ENCODE assay signal across 20 mouse cellular contexts in genomic region chr15:74461935-74462334, GRCm38 (mm10).
A peak's percentile ranks its signal among the peaks of the same experiment; 100 is the strongest.
DNase-seq lines count a peak whose midpoint lies in the region; ATAC-seq and TF ChIP-seq lines count a peak whose summit lies in the region.
"Had no signal": no experiment of that assay in that cellular context is flagged by ENCODE, and none has a peak within 500 bp of the region (broad histone marks: within the 10 kb centered on the region; RNA-seq: fewer than 3 reads in every experiment).

No protein-coding gene starts in this region.

- no peaks in the 10 kb centered on the region for H3K36me3 ChIP-seq in embryonic facial prominence, embryonic 11.5 days (replicated peaks; ENCODE audit: control insufficient read depth, insufficient read depth, low read depth, low read length)
- no peaks in the 10 kb centered on the region for H3K36me3 ChIP-seq in embryonic facial prominence, embryonic 10.5 days (replicated peaks)
- H3K36me3 ChIP-seq in limb, embryonic 10.5 days, result no peaks in the 10 kb centered on the region
- H3K36me3 ChIP-seq in liver, postnatal 0 days (replicated peaks; ENCODE audit: insufficient read depth, low read length), result no peaks in the 10 kb centered on the region
- H3K36me3 ChIP-seq: embryonic facial prominence, embryonic 12.5 days; forebrain, embryonic 10.5 days; forebrain, embryonic 12.5 days had no signal

- 0 out of 2 replicates have a peak, but pooled peaks have one; percentile 34 for ATAC-seq in embryonic facial prominence, embryonic 11.5 days (replicated peaks; ENCODE audit: insufficient number of reproducible peaks, low FRiP score, low TSS enrichment, low read depth)
- ATAC-seq in erythroid progenitor cell, adult 5-6 weeks (replicated peaks; ENCODE audit: low FRiP score, poor library complexity, severe bottlenecking), result peak; percentile 46; the same call in 1 of the 2 replicates
- ATAC-seq in liver, postnatal 0 days, result no peak
- ATAC-seq: forebrain, embryonic 14.5 days; forebrain, embryonic 16.5 days had no signal

- no peaks in the 10 kb centered on the region for H3K4me1 ChIP-seq in embryonic facial prominence, embryonic 11.5 days (ENCODE audit: control insufficient read depth, insufficient read depth, low read length)
- H3K4me1 ChIP-seq in embryonic facial prominence, embryonic 10.5 days, result peaks cover 14% of the 10 kb centered on the region; the same call in 1 of the 2 replicates
- H3K4me1 ChIP-seq in limb, embryonic 10.5 days, result peaks cover 16% of the 10 kb centered on the region
- H3K4me1 ChIP-seq in liver, postnatal 0 days (ENCODE audit: insufficient read depth), result no peaks in the 10 kb centered on the region
- H3K4me1 ChIP-seq: embryonic facial prominence, embryonic 12.5 days; forebrain, embryonic 10.5 days; forebrain, embryonic 12.5 days had no signal

- no peak for TF ChIP-seq CTCF in liver, postnatal 0 days (IDR thresholded peaks at IDR 0.05; ENCODE audit: low read depth)

- no peaks in the 10 kb centered on the region for H3K27me3 ChIP-seq in embryonic facial prominence, embryonic 11.5 days (ENCODE audit: control insufficient read depth, insufficient read depth, low read length)
- no peaks in the 10 kb centered on the region for H3K27me3 ChIP-seq in embryonic facial prominence, embryonic 10.5 days (replicated peaks; ENCODE audit: low read depth, poor library complexity, severe bottlenecking)
- H3K27me3 ChIP-seq in limb, embryonic 10.5 days (ENCODE audit: low read depth, poor library complexity, severe bottlenecking), result no peaks in the 10 kb centered on the region
- H3K27me3 ChIP-seq in liver, postnatal 0 days (ENCODE audit: insufficient read depth, low read length), result no peaks in the 10 kb centered on the region
- H3K27me3 ChIP-seq: embryonic facial prominence, embryonic 12.5 days; forebrain, embryonic 12.5 days had no signal

- H3K9me3 ChIP-seq in embryonic facial prominence, embryonic 11.5 days (replicated peaks; ENCODE audit: control insufficient read depth, low read length), result no peaks in the 10 kb centered on the region
- H3K9me3 ChIP-seq in embryonic facial prominence, embryonic 10.5 days, result no peaks in the 10 kb centered on the region
- no peaks in the 10 kb centered on the region for H3K9me3 ChIP-seq in limb, embryonic 10.5 days (replicated peaks)
- H3K9me3 ChIP-seq in liver, postnatal 0 days (ENCODE audit: low read length), result no peaks in the 10 kb centered on the region
- H3K9me3 ChIP-seq: embryonic facial prominence, embryonic 12.5 days; forebrain, embryonic 10.5 days; forebrain, embryonic 12.5 days had no signal

- H3K9ac ChIP-seq in embryonic facial prominence, embryonic 11.5 days (replicated peaks; ENCODE audit: low read length), result no peak overlapping the region
- no peak overlapping the region for H3K9ac ChIP-seq in liver, postnatal 0 days (replicated peaks)
- H3K9ac ChIP-seq: embryonic facial prominence, embryonic 12.5 days; forebrain, embryonic 12.5 days had no signal

- intact Hi-C loops in left cerebral cortex, postnatal 4 days (cut with DNase I), result no loop called here

- DNase-seq in embryonic facial prominence, embryonic 11.5 days (ENCODE audit: low spot score), result no peak
- DNase-seq in embryonic facial prominence, embryonic 10.5 days (ENCODE audit: low spot score), result no peak
- peak; percentile 52 for DNase-seq in left cerebral cortex, postnatal 4 days
- DNase-seq in left cerebral cortex, adult 9 months (ENCODE audit: low spot score in 2 of 2), result no peak
- no peak for DNase-seq in limb, embryonic 10.5 days (ENCODE audit: low spot score)
- DNase-seq in liver, postnatal 0 days, result no peak
- no peak for DNase-seq in lung, adult 18-20 months
- DNase-seq: adrenal gland, adult 8-10 months; adrenal gland, postnatal 14 days; adrenal gland, postnatal 36 days; cerebellum, adult 18-20 months; cerebellum, adult 8-10 months; cerebellum, adult 9-11 months; cerebellum, postnatal 25 days had no signal

- no peak overlapping the region for H3K4me3 ChIP-seq in embryonic facial prominence, embryonic 11.5 days (ENCODE audit: low read depth, low read length)
- no peak overlapping the region for H3K4me3 ChIP-seq in embryonic facial prominence, embryonic 10.5 days
- H3K4me3 ChIP-seq in limb, embryonic 10.5 days, result no peak overlapping the region
- no peak overlapping the region for H3K4me3 ChIP-seq in liver, postnatal 0 days (ENCODE audit: low read depth, low read length)
- H3K4me3 ChIP-seq: embryonic facial prominence, embryonic 12.5 days; forebrain, embryonic 10.5 days; forebrain, embryonic 12.5 days had no signal

- TF ChIP-seq EP300 in liver, postnatal 0 days (IDR thresholded peaks at IDR 0.05; ENCODE audit: low read depth), result no peak

- 90% methylated on average over 5 of the region's 5 CpGs for WGBS in embryonic facial prominence, embryonic 11.5 days
- 82% methylated on average over 5 of the region's 5 CpGs for WGBS in embryonic facial prominence, embryonic 10.5 days
- 86% methylated on average over 5 of the region's 5 CpGs for WGBS in limb, embryonic 10.5 days
- WGBS in liver, postnatal 0 days (ENCODE audit: insufficient replicate concordance), result 77% methylated on average over 5 of the region's 5 CpGs

- H3K27ac ChIP-seq in embryonic facial prominence, embryonic 11.5 days (replicated peaks; ENCODE audit: low read depth, low read length), result no peak overlapping the region
- no peak overlapping the region for H3K27ac ChIP-seq in embryonic facial prominence, embryonic 10.5 days (replicated peaks)
- peak overlapping the region; percentile 26; the same call in 1 of the 2 replicates for H3K27ac ChIP-seq in limb, embryonic 10.5 days
- H3K27ac ChIP-seq in liver, postnatal 0 days (ENCODE audit: low read depth), result no peak overlapping the region
- H3K27ac ChIP-seq: embryonic facial prominence, embryonic 12.5 days; forebrain, embryonic 10.5 days; forebrain, embryonic 12.5 days had no signal

- H3K4me2 ChIP-seq in embryonic facial prominence, embryonic 11.5 days (ENCODE audit: low read depth, low read length), result no peak overlapping the region
- H3K4me2 ChIP-seq in liver, postnatal 0 days (ENCODE audit: low read depth, low read length), result no peak overlapping the region
- H3K4me2 ChIP-seq: embryonic facial prominence, embryonic 12.5 days; forebrain, embryonic 12.5 days had no signal
